Mouse (Mus musculus) naive thymus-derived CD4-positive, alpha-beta T cell, adult 5 months (primary cell): ENCODE measurements around the gene Clca1. TPM values are rescaled to one million over a fixed set of nuclear protein-coding genes. Genes with fewer than 3 reads are reported as not detected.

ENCODE experiments used
- polyA plus RNA-seq: library from polyadenylated mRNA; unstranded; fragments of 100-300 nt; shearing (Covaris generic); gene quantifications from one replicate; pipeline ENCODE4 v1.2.1, GENCODE M21; 2017

Gene Clca1
- polyA plus RNA-seq, result not detected

DNA sequence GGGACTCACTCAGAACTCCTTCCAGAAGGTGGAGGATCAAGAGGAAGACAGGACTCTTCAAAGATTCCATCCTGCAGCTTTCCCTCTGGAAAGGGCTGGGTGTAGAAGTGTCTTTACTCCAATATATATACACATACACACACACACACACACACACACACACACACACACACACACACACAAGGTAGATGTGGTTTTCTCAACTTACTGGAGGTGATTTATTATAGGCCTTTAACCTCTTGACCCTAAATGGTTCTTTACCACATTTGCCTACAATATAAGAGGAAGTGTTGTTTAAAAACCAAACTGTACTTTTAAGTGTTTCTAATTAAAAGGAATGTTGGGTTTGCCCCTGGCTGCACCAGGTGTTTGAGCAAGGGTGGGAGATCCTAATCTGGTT is at the start of gene Clca1:
Gene Clca1 (minus strand): TSS at position 101 of the 400 bp plus-strand sequence.

GRCm38 (mm10) chr3:144974945-144975344 is 57.6 kb downstream of the Clca1 start, which contains the start of gene Clca4a:
Gene Clca4a (minus strand): TSS chr3:144975045.

Other genes starting within 250 kb of the Clca1 start
- not detected for gene Clca3a2, start 213.3 kb downstream of the Clca1 start, polyA plus RNA-seq
- not detected for gene Clca3b, start 183.4 kb downstream of the Clca1 start, polyA plus RNA-seq
- not detected for gene Clca4b, start 100.2 kb downstream of the Clca1 start, polyA plus RNA-seq
- not detected for gene Clca4a, start 57.7 kb downstream of the Clca1 start, polyA plus RNA-seq
- gene Clca2, start 66.7 kb upstream of the Clca1 start, polyA plus RNA-seq, result not detected
- gene Odf2l, start 85.8 kb upstream of the Clca1 start, polyA plus RNA-seq, result 5.7 TPM